Mouse (Mus musculus) kidney, adult 10 weeks (tissue): ENCODE data around the gene Gatc. TPM values are rescaled to one million over a fixed set of nuclear protein-coding genes. Genes with fewer than 3 reads are reported as not detected.

ENCODE experiments used
- polyA plus RNA-seq: library from polyadenylated mRNA; stranded (reverse); fragments of 350-450 nt; fragmentation: Illumina TruSeq; extraction: RNeasy Lipid Tissue Mini Kit (QIAGEN cat#74804); gene quantifications from one replicate; pipeline ENCODE4 v1.2.3, GENCODE M21; 2014; ENCODE audit warnings: low read depth, low replicate concordance

The Gatc gene
- polyA plus RNA-seq: 52.5 TPM

GRCm38 (mm10) chr5:115340577-115341313, at the start of gene Gatc, which contains the start of gene Triap1:
Gatc (minus strand) TSS chr5:115341178.
Triap1 (plus strand) TSS chr5:115341225.

GRCm38 (mm10) chr5:115348546-115349224, 7.7 kb upstream of the Gatc start, which contains the start of gene Cox6a1:
Cox6a1 (minus strand) TSS chr5:115348981.

GRCm38 (mm10) chr5:115326875-115327609, 13.9 kb downstream of the Gatc start, which contains the start of gene Srsf9:
Srsf9 (plus strand) TSS chr5:115327177.

GRCm38 (mm10) chr5:115300792-115301614, 40.0 kb downstream of the Gatc start, which contains the start of gene Dynll1:
Dynll1 (minus strand) TSS chr5:115300999.

Other genes with a start within 250 kb of the Gatc start
- not detected for gene Gm10401, start 242.9 kb downstream of the Gatc start, polyA plus RNA-seq
- 4.5 TPM for gene Acads, start 221.8 kb downstream of the Gatc start, polyA plus RNA-seq
- 13.2 TPM for gene Unc119b, start 206.2 kb downstream of the Gatc start, polyA plus RNA-seq
- gene Mlec, start 183.0 kb downstream of the Gatc start, polyA plus RNA-seq: 173 TPM
- gene Cabp1, start 146.8 kb downstream of the Gatc start, polyA plus RNA-seq: 0.20 TPM
- gene Pop5, start 105.3 kb downstream of the Gatc start, polyA plus RNA-seq: 16.9 TPM
- 22.2 TPM for gene Rnf10, start 68.3 kb downstream of the Gatc start, polyA plus RNA-seq
- gene Coq5, start 61.5 kb downstream of the Gatc start, polyA plus RNA-seq: 13.8 TPM
- 435 TPM for gene Dynll1, start 40.2 kb downstream of the Gatc start, polyA plus RNA-seq
- gene Srsf9, start 14.0 kb downstream of the Gatc start, polyA plus RNA-seq: 34.4 TPM
- 10.1 TPM for gene Triap1, start within 50 bp of the Gatc start, polyA plus RNA-seq
- 120 TPM for gene Cox6a1, start 7.8 kb upstream of the Gatc start, polyA plus RNA-seq
- not detected for gene Msi1, start 88.4 kb upstream of the Gatc start, polyA plus RNA-seq
- gene Pla2g1b, start 125.1 kb upstream of the Gatc start, polyA plus RNA-seq: not detected
- gene Sirt4, start 143.5 kb upstream of the Gatc start, polyA plus RNA-seq: 8.0 TPM
- gene Pxn, start 165.5 kb upstream of the Gatc start, polyA plus RNA-seq: 7.6 TPM
- gene Rplp0, start 218.3 kb upstream of the Gatc start, polyA plus RNA-seq: 26.8 TPM
- gene Gcn1l1, start 224.1 kb upstream of the Gatc start, polyA plus RNA-seq: 1.7 TPM